Mouse (Mus musculus) midbrain, embryonic 15.5 days (tissue): ENCODE measurements around the gene Krt77. TPM values are rescaled to one million over a fixed set of nuclear protein-coding genes. Genes with fewer than 3 reads are reported as not detected.

Experiments used
- ATAC-seq: fragments of 200-750 bp; cut with Nextera tagmentation; replicated peaks from 2 replicates; pipeline ENCODE4 v1.8.0; 2017; ENCODE audit warnings: moderate TSS enrichment
- H3K27ac ChIP-seq: fragments of 300-500 bp; sonication (generic); 2 replicates; pipeline ENCODE4 v1.5.1; 2015; ENCODE audit warnings: mild to moderate bottlenecking, inconsistent platforms
- H3K27me3 ChIP-seq: fragments of 300-500 bp; sonication (generic); replicated peaks from 2 replicates; pipeline ENCODE4 v1.6.1; 2015; ENCODE audit warnings: inconsistent platforms
- H3K36me3 ChIP-seq: fragments of 300-500 bp; sonication (generic); replicated peaks from 2 replicates; pipeline ENCODE4 v1.6.1; 2015; ENCODE audit warnings: inconsistent platforms
- H3K4me1 ChIP-seq: fragments of 300-500 bp; sonication (generic); 2 replicates; pipeline ENCODE4 v1.6.1; 2015; ENCODE audit warnings: inconsistent platforms
- H3K4me2 ChIP-seq: fragments of 300-500 bp; sonication (generic); 2 replicates; pipeline ENCODE4 v1.6.1; 2015; ENCODE audit warnings: inconsistent platforms, mild to moderate bottlenecking, moderate library complexity
- H3K4me3 ChIP-seq: fragments of 300-500 bp; sonication (generic); 2 replicates; pipeline ENCODE4 v1.5.1; 2015; ENCODE audit warnings: mild to moderate bottlenecking, inconsistent platforms
- H3K9ac ChIP-seq: fragments of 300-500 bp; sonication (generic); 2 replicates; pipeline ENCODE4 v1.6.1; 2015; ENCODE audit warnings: mild to moderate bottlenecking, inconsistent platforms
- H3K9me3 ChIP-seq: fragments of 300-500 bp; sonication (generic); 2 replicates; pipeline ENCODE4 v1.6.1; 2016; ENCODE audit warnings: inconsistent platforms
- WGBS: fragments of 180-500 bp; shearing (Covaris S2); methylation state at CpG from one replicate; pipeline ENCODE4 v1.1.7; 2015; ENCODE audit warnings: mixed read lengths; 5-methylcytosine and 5-hydroxymethylcytosine counted together
- microRNA-seq: library from miRNA; unstranded; fragments of <30 nt; microRNA quantifications from one replicate; pipeline ENCODE4, GENCODE M21; 2016
- polyA plus RNA-seq: library from polyadenylated mRNA; unstranded; fragments of >200 nt; fragmentation: Nextera tagmentation; extraction: Ambion mirVana; gene quantifications from 2 replicates; pipeline ENCODE4 v1.2.1, GENCODE M21; 2015

Gene Krt77
- polyA plus RNA-seq, 1 experiment from 2014 or later, result 0.23 TPM

- Histone ChIP-seq H3K27me3 (no peaks in the 10 kb centered on the region), H3K9ac (no peak overlapping the region), H3K4me1 (no peaks in the 10 kb centered on the region), H3K4me2 (no peak overlapping the region), H3K9me3 (no peaks in the 10 kb centered on the region), H3K27ac (no peak overlapping the region), H3K36me3 (no peaks in the 10 kb centered on the region), H3K4me3 (no peak overlapping the region)
- ATAC-seq, result no peak
- WGBS, result 28% methylated on average over 3 of the region's 3 CpGs
These were observed 47.7 kb downstream of the Krt77 start for GRCm38 (mm10) chr15:101821786-101822185.

GRCm38 (mm10) chr15:101817875-101818274 lies 51.6 kb downstream of the Krt77 start, which contains the start of gene Krt2:
TSS of gene Krt2 (minus strand) at chr15:101818169.
- no peak within 1 kb of the TSS for H3K4me3 ChIP-seq
- no peaks in the 10 kb centered on the region for H3K4me1 ChIP-seq
- 87% methylated on average over 16 of the region's 16 CpGs for WGBS
- H3K36me3 ChIP-seq, result no peaks in the 10 kb centered on the region
- no peaks in the 10 kb centered on the region for H3K9me3 ChIP-seq
- ATAC-seq, result no peak
- H3K27me3 ChIP-seq, result no peaks in the 10 kb centered on the region
- H3K9ac ChIP-seq, result no peak within 1 kb of the TSS
- H3K27ac ChIP-seq, result no peak within 1 kb of the TSS
- H3K4me2 ChIP-seq, result no peak within 1 kb of the TSS

Small RNAs within 50 kb of the gene (microRNA-seq; reads per million reads assigned to microRNA genes)
- not detected for gene Gm44356

Other genes starting within 250 kb of the Krt77 start
- not detected in 2 replicates for gene Gm5414, start 241.5 kb downstream of the Krt77 start, polyA plus RNA-seq
- gene Gm5478, start 222.3 kb downstream of the Krt77 start, polyA plus RNA-seq, result not detected in 2 replicates
- not detected in 2 replicates for gene Krt6b, start 189.4 kb downstream of the Krt77 start, polyA plus RNA-seq
- 0.17 TPM in 1 of 2 replicates, not detected in the other for gene Krt6a, start 175.4 kb downstream of the Krt77 start, polyA plus RNA-seq
- gene Krt5, start 156.8 kb downstream of the Krt77 start, polyA plus RNA-seq, result 0.10 and 5.8 TPM in 2 replicates
- gene Krt71, start 126.6 kb downstream of the Krt77 start, polyA plus RNA-seq, result 0.08 TPM in 2 replicates
- not detected in 2 replicates for gene Krt72, start 83.2 kb downstream of the Krt77 start, polyA plus RNA-seq
- 0.46 and 0.73 TPM in 2 replicates for gene Krt73, start 67.4 kb downstream of the Krt77 start, polyA plus RNA-seq
- not detected in 2 replicates for gene Krt2, start 51.5 kb downstream of the Krt77 start, polyA plus RNA-seq
- 12.3 and 12.8 TPM in 2 replicates for gene Krt1, start 18.9 kb downstream of the Krt77 start, polyA plus RNA-seq
- gene Krt76, start 23.2 kb upstream of the Krt77 start, polyA plus RNA-seq, result not detected in 2 replicates
- 0.18 and 0.90 TPM in 2 replicates for gene Krt4, start 55.0 kb upstream of the Krt77 start, polyA plus RNA-seq
- gene Krt79, start 70.6 kb upstream of the Krt77 start, polyA plus RNA-seq, result 0.11 and 0.13 TPM in 2 replicates
- gene Krt78, start 84.6 kb upstream of the Krt77 start, polyA plus RNA-seq, result not detected in 2 replicates
- gene Krt8, start 134.8 kb upstream of the Krt77 start, polyA plus RNA-seq, result 1.8 and 2.0 TPM in 2 replicates
- 3.3 and 4.4 TPM in 2 replicates for gene Krt18, start 158.5 kb upstream of the Krt77 start, polyA plus RNA-seq
- gene Eif4b, start 204.1 kb upstream of the Krt77 start, polyA plus RNA-seq, result 87.0 and 89.2 TPM in 2 replicates
- gene Tns2, start 230.7 kb upstream of the Krt77 start, polyA plus RNA-seq, result 8.3 and 12.3 TPM in 2 replicates